Mouse (Mus musculus) erythroblast, embryonic 14.5 days (primary cell): ENCODE data around the gene Cep131. TPM values are rescaled to one million over a fixed set of nuclear protein-coding genes. Genes with fewer than 3 reads are reported as not detected.
A peak's percentile ranks its signal among the peaks of the same experiment; 100 is the strongest.

Experiments
- H3K27me3 ChIP-seq: 2 replicates; pipeline ENCODE4 v1.6.1; 2012; ENCODE audit warnings: inconsistent platforms; ENCODE audit not compliant: control insufficient read depth
- H3K36me3 ChIP-seq: 2 replicates; pipeline ENCODE4 v1.6.1; 2012; ENCODE audit warnings: mild to moderate bottlenecking, inconsistent platforms; ENCODE audit not compliant: control insufficient read depth
- H3K4me1 ChIP-seq: 2 replicates; pipeline ENCODE4 v1.6.1; 2012; ENCODE audit warnings: inconsistent platforms; ENCODE audit not compliant: control insufficient read depth
- H3K4me3 ChIP-seq: replicated peaks from 2 replicates; pipeline ENCODE3; 2012; ENCODE audit warnings: moderate library complexity, mild to moderate bottlenecking, inconsistent platforms
- H3K9me3 ChIP-seq: 2 replicates; pipeline ENCODE4 v1.6.1; 2012; ENCODE audit warnings: low read length, inconsistent platforms, mixed read lengths; ENCODE audit not compliant: control insufficient read depth
- GATA1 ChIP-seq: IDR thresholded peaks from 2 replicates; pipeline ENCODE4 v1.6.1; 2012; ENCODE audit warnings: low read length, inconsistent platforms, mixed read lengths
- TAL1 ChIP-seq: IDR thresholded peaks from 3 replicates; pipeline ENCODE4 v1.6.1; 2012; ENCODE audit warnings: low read length, inconsistent platforms, mixed read lengths
- polyA plus RNA-seq: library from polyadenylated mRNA; stranded (reverse); fragments of >175 nt; gene quantifications from 2 replicates; pipeline ENCODE4 v1.2.3, GENCODE M21; 2012

The Cep131 gene
- polyA plus RNA-seq, 1 experiment = 2.3 TPM

- peaks cover 27% of the 10 kb centered on the region for H3K4me1 ChIP-seq
- no peaks in the 10 kb centered on the region for H3K9me3 ChIP-seq
- no peaks in the 10 kb centered on the region for H3K27me3 ChIP-seq
- TF ChIP-seq GATA1 (no peak), TAL1 (no peak)
- H3K4me3 ChIP-seq = no peak overlapping the region
- H3K36me3 ChIP-seq = peaks cover 65% of the 10 kb centered on the region
Observed at GRCm38 (mm10) chr11:120103431-120103997, 16.9 kb upstream of the Cep131 start.

GRCm38 (mm10) chr11:120101036-120101435 lies 14.4 kb upstream of the Cep131 start:
- Histone ChIP-seq H3K4me3 (no peak overlapping the region), H3K36me3 (peaks cover 50% of the 10 kb centered on the region), H3K4me1 (peaks cover 46% of the 10 kb centered on the region), H3K9me3 (no peaks in the 10 kb centered on the region), H3K27me3 (no peaks in the 10 kb centered on the region)
- TF ChIP-seq TAL1 (no peak), GATA1 (no peak)

- Histone ChIP-seq H3K27me3 (no peaks in the 10 kb centered on the region), H3K9me3 (no peaks in the 10 kb centered on the region), H3K4me3 (peak within 1 kb of the TSS; percentile 95), H3K36me3 (peaks cover 50% of the 10 kb centered on the region), H3K4me1 (peaks cover 46% of the 10 kb centered on the region)
- TF ChIP-seq TAL1 (no peak), GATA1 (no peak)
Observed at GRCm38 (mm10) chr11:120098588-120099511, 12.2 kb upstream of the Cep131 start, which contains the start of the genes Tepsin and Ndufaf8. Tepsin (minus strand) TSS chr11:120098731. Ndufaf8 (plus strand) TSS chr11:120098928.

- H3K4me3 ChIP-seq = no peak overlapping the region
Observed at GRCm38 (mm10) chr11:120092817-120093591, 6.4 kb upstream of the Cep131 start.

GRCm38 (mm10) chr11:120090661-120091060 lies 4.0 kb upstream of the Cep131 start:
- no peak overlapping the region for H3K4me3 ChIP-seq
- no peaks in the 10 kb centered on the region for H3K9me3 ChIP-seq
- peaks cover 54% of the 10 kb centered on the region for H3K36me3 ChIP-seq
- TF ChIP-seq TAL1 = no peak
- TF ChIP-seq GATA1 = no peak
- peaks cover 35% of the 10 kb centered on the region for H3K4me1 ChIP-seq
- H3K27me3 ChIP-seq = no peaks in the 10 kb centered on the region

More at GRCm38 (mm10) chr11:120092817-120093591, 6.4 kb upstream of the Cep131 start:
- Histone ChIP-seq H3K36me3 (peaks cover 67% of the 10 kb centered on the region), H3K4me1 (peaks cover 35% of the 10 kb centered on the region), H3K27me3 (no peaks in the 10 kb centered on the region), H3K9me3 (no peaks in the 10 kb centered on the region)
- no peak for TF ChIP-seq TAL1
- TF ChIP-seq GATA1 = no peak

GRCm38 (mm10) chr11:120085891-120086627 lies 568 bp downstream of the Cep131 start:
- Histone ChIP-seq H3K27me3 (no peaks in the 10 kb centered on the region), H3K36me3 (peaks cover 21% of the 10 kb centered on the region), H3K4me1 (peaks cover 32% of the 10 kb centered on the region), H3K4me3 (peak overlapping the region; percentile 92), H3K9me3 (no peaks in the 10 kb centered on the region)
- TF ChIP-seq TAL1 = no peak
- TF ChIP-seq GATA1 = no peak

- peaks cover 4% of the 10 kb centered on the region for H3K4me1 ChIP-seq
- TF ChIP-seq TAL1 (no peak), GATA1 (no peak)
- H3K36me3 ChIP-seq = peaks cover 37% of the 10 kb centered on the region
- no peak overlapping the region for H3K4me3 ChIP-seq
- no peaks in the 10 kb centered on the region for H3K27me3 ChIP-seq
- no peaks in the 10 kb centered on the region for H3K9me3 ChIP-seq
Observed at GRCm38 (mm10) chr11:120080282-120080681, 6.3 kb downstream of the Cep131 start.

- Histone ChIP-seq H3K4me3 (no peak overlapping the region), H3K27me3 (no peaks in the 10 kb centered on the region), H3K4me1 (no peaks in the 10 kb centered on the region), H3K36me3 (peaks cover 43% of the 10 kb centered on the region), H3K9me3 (no peaks in the 10 kb centered on the region)
- TF ChIP-seq GATA1 (no peak), TAL1 (no peak)
Observed at GRCm38 (mm10) chr11:120076191-120076590, 10.4 kb downstream of the Cep131 start.
